Mouse (Mus musculus) urinary bladder, postnatal 36 days (tissue): Measurements from ENCODE around the gene Itga8.

Source experiments
- DNase-seq, 2 experiments: peaks; one replicate each; pipeline ENCODE4 v3.0.0; 2022; ENCODE audit warnings: low spot score in 2 of 2, mixed read lengths in 1 of 2

Itga8 gene

DNA sequence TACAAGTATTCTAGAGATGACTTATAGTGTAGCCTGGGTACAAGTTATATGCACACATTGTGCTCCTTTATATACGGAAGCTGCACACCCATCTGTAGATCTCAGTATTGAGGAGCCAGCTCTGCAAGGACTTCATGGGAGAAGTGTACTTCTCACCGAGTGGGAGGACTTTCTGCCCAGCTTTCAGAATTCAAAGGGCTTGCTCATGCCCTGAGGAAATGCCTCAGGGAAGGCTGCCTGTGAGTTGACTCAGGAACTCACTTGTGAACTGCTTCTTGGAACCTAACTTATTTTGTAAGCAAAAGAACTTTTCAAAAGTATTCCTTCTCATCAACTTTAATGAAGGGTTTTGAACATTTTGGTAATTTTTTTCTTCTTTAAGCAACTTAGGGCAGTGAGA lies 210.7 kb downstream of the Itga8 start:
- DNase-seq: no peak

DNA sequence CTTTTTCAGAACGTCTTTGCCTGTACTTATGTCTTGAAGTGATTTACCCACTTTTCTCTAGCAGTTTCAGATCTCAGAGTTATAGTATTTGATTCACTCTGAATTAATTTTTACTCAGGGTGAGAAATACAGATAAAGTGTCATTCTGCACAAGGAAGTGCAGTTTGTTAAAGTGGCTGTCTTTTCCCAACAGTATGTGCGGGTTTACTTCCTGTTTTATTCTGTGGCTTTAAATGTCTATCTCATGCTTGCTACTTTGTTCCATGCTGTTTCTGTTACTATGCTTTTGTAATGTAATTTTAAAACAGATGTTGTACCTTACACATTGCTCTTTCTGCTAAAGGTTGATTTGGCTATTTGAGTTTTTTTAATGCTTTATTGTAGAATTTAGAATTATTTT lies 216.2 kb downstream of the Itga8 start:
- DNase-seq: no peak

DNA sequence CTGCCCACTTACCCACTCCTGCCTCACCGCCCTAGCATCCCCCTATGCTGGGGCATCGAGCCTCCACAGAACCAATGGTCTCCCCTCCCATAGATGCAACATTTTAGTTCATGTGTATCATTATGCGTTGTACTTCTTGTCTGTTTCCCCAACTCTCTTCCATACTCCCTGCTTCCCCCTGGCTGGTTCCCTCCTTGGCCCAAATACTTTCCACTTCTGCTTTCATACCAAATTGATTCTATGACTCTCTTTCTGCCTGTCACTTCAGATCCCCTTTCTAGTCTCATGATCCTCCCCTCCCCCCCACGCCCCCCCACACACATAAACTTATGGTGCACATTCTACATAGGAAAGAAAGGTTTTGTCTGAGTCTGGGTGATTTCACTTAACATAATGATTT lies 217.4 kb downstream of the Itga8 start:
- no peak for DNase-seq

DNA sequence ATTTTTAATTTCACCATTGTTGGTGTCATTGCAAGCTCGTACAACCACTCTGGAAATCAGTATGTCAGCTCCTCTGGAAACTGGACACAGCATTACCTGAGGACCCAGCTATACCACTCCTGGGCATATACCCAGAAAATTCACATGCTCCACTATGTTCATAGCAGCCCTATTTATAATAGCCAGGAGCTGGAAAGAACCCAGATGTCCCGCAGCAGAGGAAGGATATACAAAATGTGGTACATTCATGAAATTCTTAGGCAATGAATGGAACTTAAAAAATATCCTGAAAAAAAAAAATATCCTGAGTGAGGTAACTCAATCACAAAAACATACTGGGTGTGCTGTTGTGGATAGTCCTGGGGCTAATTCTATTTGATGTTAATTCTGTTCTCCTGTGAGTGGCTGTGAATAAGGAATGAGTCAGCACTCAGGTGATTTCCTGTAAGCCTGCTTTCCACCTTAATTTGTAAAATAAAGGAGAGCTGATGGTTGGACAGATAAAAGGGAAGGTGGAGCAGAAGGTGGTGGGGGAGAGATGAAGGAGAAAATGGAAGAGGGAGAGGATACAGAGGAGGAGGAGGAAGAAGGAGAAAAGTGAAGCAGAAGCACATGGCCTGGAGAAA lies 224.3 kb downstream of the Itga8 start:
- no peak for DNase-seq

DNA sequence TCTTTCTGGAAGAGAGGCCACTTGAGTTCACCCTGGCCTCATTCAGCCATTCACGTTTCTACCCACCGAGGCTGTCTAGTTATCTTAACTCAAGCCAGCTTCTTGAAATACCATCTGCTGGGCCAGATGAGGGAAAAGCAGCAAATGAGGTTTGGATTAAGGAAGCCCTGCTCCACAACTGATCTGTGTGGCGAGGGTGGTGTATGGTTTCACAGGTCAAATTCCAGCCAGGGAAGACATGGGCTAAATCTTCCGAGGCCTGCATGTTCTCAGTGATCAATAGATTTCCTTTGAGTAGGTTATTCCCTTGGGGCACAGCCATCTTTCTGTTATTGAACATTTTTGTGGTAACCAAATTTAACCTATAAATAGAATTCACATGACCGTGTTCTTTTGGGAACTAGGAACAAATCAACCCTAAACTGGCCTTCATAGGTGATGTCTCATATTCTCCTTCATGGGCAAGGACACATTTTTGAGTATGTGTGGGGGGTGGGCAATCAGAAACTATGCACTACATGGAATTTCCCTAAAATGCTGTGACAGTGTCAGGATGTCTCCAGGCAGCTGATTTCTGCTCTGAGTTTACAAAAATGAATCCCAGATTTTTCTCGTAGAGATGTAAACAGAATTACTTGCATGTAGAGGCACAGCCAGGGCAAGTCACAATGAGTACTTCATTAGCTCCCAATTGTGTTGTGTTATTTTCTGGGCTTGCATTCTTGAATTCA lies 235.9 kb downstream of the Itga8 start:
- DNase-seq: no peak

DNA sequence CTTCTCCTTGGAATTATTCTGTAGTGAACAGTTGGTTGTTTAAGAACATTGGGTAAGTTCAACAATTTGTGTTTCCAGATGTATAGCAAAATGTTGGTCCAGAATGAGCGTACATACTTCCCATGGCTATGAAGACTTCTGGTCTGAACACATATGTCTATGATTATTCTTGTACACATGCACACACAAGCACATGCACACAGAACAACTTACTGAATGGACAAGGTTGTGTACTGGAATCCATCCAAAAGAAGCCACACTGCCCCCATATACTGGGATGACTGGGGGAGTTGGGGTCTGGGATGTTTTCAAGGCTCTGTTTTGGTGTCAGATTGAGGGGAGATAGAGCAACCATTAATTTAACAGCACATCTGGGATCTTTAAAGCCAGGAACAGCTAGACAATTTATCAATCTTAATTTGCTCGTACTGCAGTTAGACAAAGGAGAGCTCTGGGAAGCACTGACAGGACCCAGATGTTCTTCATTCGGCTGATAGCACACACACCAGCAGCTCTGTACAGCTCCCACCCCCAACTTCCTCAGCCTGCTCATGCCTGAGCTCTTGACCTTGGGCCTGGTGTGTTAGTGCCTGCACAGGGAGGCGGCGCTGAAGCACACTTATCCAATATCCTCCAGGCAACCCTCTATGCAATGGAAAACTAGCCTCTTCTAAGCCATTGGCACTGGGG lies 241.5 kb downstream of the Itga8 start:
- DNase-seq: no peak
